Mouse (Mus musculus): ENCODE data around the gene Pole. TPM values are rescaled to one million over a fixed set of nuclear protein-coding genes. Genes with fewer than 3 reads are reported as not detected.

The Pole gene
- polyA plus RNA-seq, 1 experiment from 2014 or later, result 8.2 TPM

DNA sequence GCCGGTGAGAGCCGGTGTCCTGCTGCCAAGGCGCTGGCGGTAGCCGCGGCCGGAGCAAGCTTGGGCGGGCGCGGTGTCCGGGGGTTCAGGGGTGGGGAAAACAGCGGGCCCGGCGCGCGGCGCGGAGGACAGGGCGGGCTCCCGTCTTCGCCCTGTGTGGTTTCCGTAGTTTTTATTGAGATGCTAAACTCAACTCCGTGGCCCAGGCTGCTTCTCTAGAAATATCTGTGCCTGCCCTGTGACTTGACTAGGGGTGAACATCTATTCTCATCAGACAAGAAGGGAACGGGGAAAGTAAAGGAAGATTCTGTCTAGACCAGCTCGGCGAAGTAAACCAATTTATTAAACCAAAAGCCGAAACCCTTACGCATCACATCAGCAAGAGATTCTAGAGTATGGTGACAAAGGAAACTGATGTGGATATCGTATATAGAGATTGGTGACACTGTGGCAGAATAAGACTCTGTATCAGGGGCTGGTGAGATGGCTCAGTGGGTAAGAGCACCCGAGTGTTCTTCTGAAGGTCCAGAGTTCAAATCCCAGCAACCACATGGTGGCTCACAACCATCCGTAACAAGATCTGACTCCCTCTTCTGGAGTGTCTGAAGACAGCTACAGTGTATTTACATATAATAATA lies 459 bp downstream of the Pole start:
- WGBS, result 2% methylated on average over 31 of the region's 31 CpGs
- Histone ChIP-seq H3K4me1 (replicated peaks) (peaks cover 14% of the 10 kb centered on the region; the same call in 1 of the 2 replicates), H3K4me2 (peak overlapping the region; percentile 91), H3K36me3 (peaks cover 7% of the 10 kb centered on the region), H3K27me3 (peaks cover 23% of the 10 kb centered on the region), H3K4me3 (peak overlapping the region; percentile 74), H3K27ac (no peak overlapping the region), H3K9ac (peak overlapping the region; percentile 82), H3K9me3 (no peaks in the 10 kb centered on the region)
- ATAC-seq (ENCODE audit: low FRiP score), result peak; percentile 74; the same call in 1 of the 2 replicates

GRCm38 (mm10) chr5:110287084-110287475 lies 974 bp downstream of the Pole start:
- Histone ChIP-seq H3K27me3 (peaks cover 23% of the 10 kb centered on the region), H3K4me3 (peak overlapping the region; percentile 74; the same call in 1 of the 2 replicates), H3K4me1 (replicated peaks) (peaks cover 14% of the 10 kb centered on the region; the same call in 1 of the 2 replicates), H3K4me2 (peak overlapping the region; percentile 91), H3K9ac (no peak overlapping the region), H3K27ac (no peak overlapping the region), H3K36me3 (peaks cover 10% of the 10 kb centered on the region), H3K9me3 (no peaks in the 10 kb centered on the region)
- no peak for ATAC-seq (ENCODE audit: low FRiP score)
- WGBS, result 77% methylated on average over 2 of the region's 2 CpGs

GRCm38 (mm10) chr5:110291649-110292048 lies 5.5 kb downstream of the Pole start:
- Histone ChIP-seq H3K36me3 (peaks cover 32% of the 10 kb centered on the region), H3K9ac (no peak overlapping the region)

GRCm38 (mm10) chr5:110296637-110297036 lies 10.5 kb downstream of the Pole start:
- WGBS, result 100% methylated on average over 1 of the region's 1 CpGs
- Histone ChIP-seq H3K27me3 (no peaks in the 10 kb centered on the region), H3K4me1 (replicated peaks) (no peaks in the 10 kb centered on the region), H3K9ac (no peak overlapping the region), H3K4me2 (no peak overlapping the region), H3K36me3 (peaks cover 46% of the 10 kb centered on the region), H3K9me3 (no peaks in the 10 kb centered on the region), H3K27ac (no peak overlapping the region), H3K4me3 (no peak overlapping the region)
- no peak for ATAC-seq (ENCODE audit: low FRiP score)

More at GRCm38 (mm10) chr5:110291649-110292048, 5.5 kb downstream of the Pole start:
- no peaks in the 10 kb centered on the region for H3K9me3 ChIP-seq
- no peak overlapping the region for H3K4me3 ChIP-seq
- WGBS, result 88% methylated on average over 1 of the region's 1 CpGs
- ATAC-seq (ENCODE audit: low FRiP score), result no peak
- H3K4me2 ChIP-seq, result no peak overlapping the region
- H3K27me3 ChIP-seq, result no peaks in the 10 kb centered on the region
- H3K27ac ChIP-seq, result no peak overlapping the region
- peaks cover 5% of the 10 kb centered on the region; the same call in 1 of the 2 replicates for H3K4me1 ChIP-seq (replicated peaks)

DNA sequence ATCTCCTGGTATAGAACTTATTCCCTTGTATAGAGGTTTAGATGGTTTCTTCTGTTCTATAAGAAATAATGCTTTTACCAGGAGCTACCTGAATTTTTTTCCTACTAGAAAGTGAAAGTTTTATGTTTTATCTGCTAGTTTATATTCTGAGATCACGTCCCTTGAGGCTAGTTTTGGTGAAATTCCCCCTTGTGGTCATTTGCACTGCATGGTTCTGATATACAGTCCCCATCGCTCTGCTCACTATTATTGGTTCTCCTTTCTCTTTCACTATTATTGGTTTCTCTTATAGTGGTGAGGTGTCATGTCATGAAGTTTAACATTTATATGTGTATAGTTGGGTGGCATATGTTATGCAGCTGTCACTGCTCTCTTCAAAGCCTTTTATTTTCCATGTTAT lies 14.5 kb downstream of the Pole start:
- WGBS, result 96% methylated on average over 2 of the region's 2 CpGs
- peaks cover 55% of the 10 kb centered on the region for H3K36me3 ChIP-seq

GRCm38 (mm10) chr5:110308861-110309260 lies 22.8 kb downstream of the Pole start:
- no peak for ATAC-seq (ENCODE audit: low FRiP score)
- H3K4me2 ChIP-seq, result no peak overlapping the region
- H3K27ac ChIP-seq, result no peak overlapping the region
- peaks cover 54% of the 10 kb centered on the region for H3K36me3 ChIP-seq
- WGBS, result 94% methylated on average over 7 of the region's 7 CpGs
- H3K4me3 ChIP-seq, result no peak overlapping the region
- no peaks in the 10 kb centered on the region for H3K27me3 ChIP-seq
- H3K9ac ChIP-seq, result no peak overlapping the region
- no peaks in the 10 kb centered on the region for H3K4me1 ChIP-seq (replicated peaks)
- H3K9me3 ChIP-seq, result no peaks in the 10 kb centered on the region

More for the DNA sequence above, 14.5 kb downstream of the Pole start:
- no peak overlapping the region for H3K4me2 ChIP-seq
- H3K4me3 ChIP-seq, result no peak overlapping the region
- H3K27me3 ChIP-seq, result no peaks in the 10 kb centered on the region
- H3K4me1 ChIP-seq (replicated peaks), result no peaks in the 10 kb centered on the region
- no peak for ATAC-seq (ENCODE audit: low FRiP score)
- H3K9me3 ChIP-seq, result no peaks in the 10 kb centered on the region
- no peak overlapping the region for H3K27ac ChIP-seq
- H3K9ac ChIP-seq, result no peak overlapping the region

- ATAC-seq (ENCODE audit: low FRiP score), result no peak
- H3K9me3 ChIP-seq, result no peaks in the 10 kb centered on the region
- no peaks in the 10 kb centered on the region for H3K27me3 ChIP-seq
- no peaks in the 10 kb centered on the region for H3K4me1 ChIP-seq (replicated peaks)
- no peak overlapping the region for H3K4me3 ChIP-seq
- no peak overlapping the region for H3K27ac ChIP-seq
- H3K9ac ChIP-seq, result no peak overlapping the region
- WGBS, result 94% methylated on average over 3 of the region's 3 CpGs
- H3K36me3 ChIP-seq, result peaks cover 32% of the 10 kb centered on the region
- H3K4me2 ChIP-seq, result no peak overlapping the region
Observed at GRCm38 (mm10) chr5:110313127-110313526, 27.0 kb downstream of the Pole start.

GRCm38 (mm10) chr5:110330508-110330907 lies 44.4 kb downstream of the Pole start:
- H3K4me2 ChIP-seq, result no peak overlapping the region
- WGBS, result 89% methylated on average over 3 of the region's 3 CpGs
- no peak overlapping the region for H3K4me3 ChIP-seq
- H3K36me3 ChIP-seq, result peaks cover 47% of the 10 kb centered on the region
- no peak overlapping the region for H3K27ac ChIP-seq
- no peaks in the 10 kb centered on the region for H3K27me3 ChIP-seq
- ATAC-seq (ENCODE audit: low FRiP score), result no peak
- H3K9ac ChIP-seq, result no peak overlapping the region
- H3K4me1 ChIP-seq (replicated peaks), result no peaks in the 10 kb centered on the region
- no peaks in the 10 kb centered on the region for H3K9me3 ChIP-seq

DNA sequence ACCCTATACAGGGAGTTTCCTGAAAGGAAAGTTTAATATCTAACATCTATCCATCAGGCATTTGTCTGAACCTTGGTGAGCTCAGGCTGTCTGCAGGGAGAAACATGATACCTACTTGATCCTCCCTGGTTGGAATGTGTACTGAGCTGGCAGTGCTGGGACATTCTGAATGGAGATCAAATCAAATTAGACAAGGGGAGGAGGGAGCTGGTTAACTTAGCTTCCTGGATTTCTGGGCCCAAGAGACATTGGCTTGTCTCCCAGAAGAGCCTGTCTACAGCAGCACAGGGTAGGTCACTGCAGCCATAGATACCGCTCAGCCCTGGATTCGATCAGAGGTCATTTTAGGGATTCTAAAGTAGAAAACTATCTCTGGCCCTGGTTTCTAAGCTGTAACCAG lies 52.7 kb downstream of the Pole start:
- Histone ChIP-seq H3K4me1 (replicated peaks) (peaks cover 16% of the 10 kb centered on the region), H3K36me3 (peaks cover 23% of the 10 kb centered on the region), H3K9ac (no peak overlapping the region), H3K4me3 (no peak overlapping the region), H3K9me3 (no peaks in the 10 kb centered on the region), H3K4me2 (no peak overlapping the region), H3K27ac (no peak overlapping the region), H3K27me3 (peaks cover 30% of the 10 kb centered on the region)
- 89% methylated on average over 2 of the region's 2 CpGs for WGBS
- no peak for ATAC-seq (ENCODE audit: low FRiP score)

GRCm38 (mm10) chr5:110342648-110343284 lies 56.7 kb downstream of the Pole start, which contains the start of gene P2rx2:
Gene P2rx2 (minus strand): TSS chr5:110343212.
- H3K27me3 ChIP-seq, result peaks cover 44% of the 10 kb centered on the region
- H3K4me3 ChIP-seq, result peak within 1 kb of the TSS; percentile 55
- no peak within 1 kb of the TSS for H3K27ac ChIP-seq
- peak; percentile 72 for ATAC-seq (ENCODE audit: low FRiP score)
- H3K36me3 ChIP-seq, result no peaks in the 10 kb centered on the region
- 1% methylated on average over 43 of the region's 43 CpGs for WGBS
- H3K4me2 ChIP-seq, result peak within 1 kb of the TSS; percentile 97
- H3K9ac ChIP-seq, result peak within 1 kb of the TSS; percentile 76
- H3K9me3 ChIP-seq, result no peaks in the 10 kb centered on the region
- peaks cover 16% of the 10 kb centered on the region for H3K4me1 ChIP-seq (replicated peaks)

DNA sequence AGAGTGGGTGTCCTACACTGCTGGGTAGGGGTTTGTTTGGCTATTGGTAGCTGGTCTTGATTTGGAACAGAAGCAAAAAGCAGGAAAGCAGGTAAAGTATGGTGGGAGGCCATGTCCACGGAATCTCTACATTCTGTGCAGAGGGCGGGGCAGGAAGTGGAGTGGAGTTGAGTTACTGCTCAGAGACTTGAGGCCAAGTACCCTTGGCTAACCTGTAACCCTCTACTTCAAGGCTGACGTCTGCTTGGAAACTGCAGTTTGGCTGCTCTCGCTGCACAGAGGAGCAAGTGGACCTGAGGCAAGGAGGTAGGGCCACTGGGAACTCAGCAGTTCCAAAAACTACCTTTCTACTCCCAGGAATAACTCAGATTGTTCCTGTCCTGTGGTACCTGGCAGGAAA lies 58.4 kb downstream of the Pole start, which contains the start of gene Lrcol1:
Gene Lrcol1 (plus strand): TSS at position 207 of the 400 bp plus-strand sequence.
- WGBS, result 91% methylated on average over 4 of the region's 4 CpGs
- no peaks in the 10 kb centered on the region for H3K36me3 ChIP-seq
- peaks cover 16% of the 10 kb centered on the region for H3K4me1 ChIP-seq (replicated peaks)
- H3K4me3 ChIP-seq, result no peak within 1 kb of the TSS
- H3K27ac ChIP-seq, result no peak within 1 kb of the TSS
- H3K9ac ChIP-seq, result no peak within 1 kb of the TSS
- peaks cover 44% of the 10 kb centered on the region for H3K27me3 ChIP-seq
- ATAC-seq (ENCODE audit: low FRiP score), result no peak
- H3K4me2 ChIP-seq, result no peak within 1 kb of the TSS
- H3K9me3 ChIP-seq, result no peaks in the 10 kb centered on the region

- 88% methylated on average over 4 of the region's 4 CpGs for WGBS
- no peaks in the 10 kb centered on the region for H3K9me3 ChIP-seq
- peaks cover 16% of the 10 kb centered on the region for H3K4me1 ChIP-seq (replicated peaks)
- H3K27me3 ChIP-seq, result peaks cover 44% of the 10 kb centered on the region
- H3K4me3 ChIP-seq, result no peak overlapping the region
- no peaks in the 10 kb centered on the region for H3K36me3 ChIP-seq
- H3K27ac ChIP-seq, result no peak overlapping the region
- no peak overlapping the region for H3K9ac ChIP-seq
- ATAC-seq (ENCODE audit: low FRiP score), result no peak
- no peak overlapping the region for H3K4me2 ChIP-seq
Observed at GRCm38 (mm10) chr5:110345553-110345952, 59.4 kb downstream of the Pole start.

Data from hindbrain, embryonic 13.5 days (tissue).